Mouse (Mus musculus): ENCODE results near the gene Foxj3. TPM values are rescaled to one million over a fixed set of nuclear protein-coding genes. Genes with fewer than 3 reads are reported as not detected.

Foxj3 gene
- polyA plus RNA-seq, 1 experiment from 2014 or later: 18.3 TPM

GRCm38 (mm10) chr4:119524010-119524409 is 12.8 kb upstream of the Foxj3 start:
- H3K4me2 ChIP-seq (ENCODE audit: low read depth, low read length): no peak overlapping the region
- no peak overlapping the region for H3K4me3 ChIP-seq (ENCODE audit: low read length)
- no peak for ATAC-seq
- H3K4me1 ChIP-seq (ENCODE audit: control insufficient read depth, insufficient read depth, low read length): no peaks in the 10 kb centered on the region
- H3K9ac ChIP-seq (ENCODE audit: low read depth, low read length): no peak overlapping the region
- no peaks in the 10 kb centered on the region for H3K36me3 ChIP-seq (ENCODE audit: control insufficient read depth, insufficient read depth, low read length)
- no peak overlapping the region for H3K27ac ChIP-seq (ENCODE audit: low read length)
- H3K27me3 ChIP-seq (replicated peaks; ENCODE audit: control insufficient read depth, insufficient read depth, low read length): no peaks in the 10 kb centered on the region
- 79% methylated on average over 1 of the region's 1 CpGs for WGBS
- H3K9me3 ChIP-seq (ENCODE audit: control insufficient read depth, low read length): no peaks in the 10 kb centered on the region

- Histone ChIP-seq H3K4me2 (ENCODE audit: low read depth, low read length) (no peak overlapping the region), H3K27me3 (replicated peaks; ENCODE audit: control insufficient read depth, insufficient read depth, low read length) (no peaks in the 10 kb centered on the region), H3K9me3 (ENCODE audit: control insufficient read depth, low read length) (no peaks in the 10 kb centered on the region), H3K9ac (ENCODE audit: low read depth, low read length) (no peak overlapping the region), H3K4me1 (ENCODE audit: control insufficient read depth, insufficient read depth, low read length) (no peaks in the 10 kb centered on the region), H3K4me3 (ENCODE audit: low read length) (no peak overlapping the region), H3K27ac (ENCODE audit: low read length) (no peak overlapping the region), H3K36me3 (ENCODE audit: control insufficient read depth, insufficient read depth, low read length) (no peaks in the 10 kb centered on the region)
- WGBS: 88% methylated on average over 2 of the region's 2 CpGs
- no peak for ATAC-seq
These were observed 12.3 kb upstream of the Foxj3 start for GRCm38 (mm10) chr4:119524466-119524865.

DNA sequence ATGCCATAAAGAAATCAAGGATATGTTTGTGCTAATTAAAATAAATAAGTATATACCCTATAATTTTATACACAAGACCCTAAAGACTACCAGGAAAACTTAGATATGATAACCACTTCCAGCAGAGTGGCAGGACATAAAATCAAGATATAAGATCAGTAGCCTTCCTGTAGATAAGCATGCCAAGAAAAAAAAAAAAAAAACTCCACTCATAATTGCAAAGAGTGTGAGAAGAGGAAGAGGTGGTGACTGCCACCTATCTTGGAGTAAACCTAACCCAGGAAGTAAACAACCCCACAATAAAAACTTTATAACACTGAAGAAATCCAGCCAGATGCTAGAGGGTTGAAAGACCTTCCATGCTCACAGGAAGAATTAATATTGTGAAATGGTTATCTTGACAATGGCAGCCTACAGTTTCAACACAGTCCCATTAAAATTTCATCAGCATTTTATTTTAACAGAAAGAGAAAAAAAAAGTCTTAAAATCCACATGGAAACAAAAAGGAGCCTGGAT is 10.4 kb upstream of the Foxj3 start:
- Histone ChIP-seq H3K4me2 (ENCODE audit: low read depth, low read length) (no peak overlapping the region), H3K9me3 (ENCODE audit: control insufficient read depth, low read length) (no peaks in the 10 kb centered on the region), H3K4me1 (ENCODE audit: control insufficient read depth, insufficient read depth, low read length) (no peaks in the 10 kb centered on the region), H3K4me3 (ENCODE audit: low read length) (no peak overlapping the region), H3K27ac (ENCODE audit: low read length) (no peak overlapping the region), H3K9ac (ENCODE audit: low read depth, low read length) (no peak overlapping the region), H3K27me3 (replicated peaks; ENCODE audit: control insufficient read depth, insufficient read depth, low read length) (no peaks in the 10 kb centered on the region), H3K36me3 (ENCODE audit: control insufficient read depth, insufficient read depth, low read length) (no peaks in the 10 kb centered on the region)
- no peak for ATAC-seq

DNA sequence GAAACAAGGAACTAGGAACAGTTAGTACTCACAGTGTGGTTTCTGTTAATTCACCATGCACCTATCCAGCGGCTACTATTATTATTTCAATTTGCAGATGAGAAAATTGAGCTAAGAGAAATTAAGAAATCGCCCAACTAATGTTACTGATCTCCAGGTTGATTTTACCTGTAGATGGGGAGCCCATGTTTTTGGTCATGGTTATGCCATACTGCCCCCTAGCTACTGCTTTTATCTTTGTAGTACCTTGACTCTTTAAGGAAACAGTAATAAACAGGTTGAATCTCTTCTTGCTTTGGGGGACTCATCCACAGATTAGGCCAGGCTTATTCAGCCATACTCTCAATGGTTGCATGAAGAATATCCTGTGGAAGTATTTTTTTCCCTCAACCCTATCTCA is 5.0 kb upstream of the Foxj3 start:
- H3K27ac ChIP-seq (ENCODE audit: low read length): no peak overlapping the region
- WGBS: 76% methylated on average over 2 of the region's 2 CpGs
- H3K27me3 ChIP-seq (replicated peaks; ENCODE audit: control insufficient read depth, insufficient read depth, low read length): no peaks in the 10 kb centered on the region
- H3K36me3 ChIP-seq (ENCODE audit: control insufficient read depth, insufficient read depth, low read length): no peaks in the 10 kb centered on the region
- no peak overlapping the region for H3K9ac ChIP-seq (ENCODE audit: low read depth, low read length)
- H3K4me3 ChIP-seq (ENCODE audit: low read length): no peak overlapping the region
- ATAC-seq: no peak
- H3K4me1 ChIP-seq (ENCODE audit: control insufficient read depth, insufficient read depth, low read length): 0 out of 2 replicates have a peak, but pooled peaks cover 4% of the 10 kb centered on the region
- H3K9me3 ChIP-seq (ENCODE audit: control insufficient read depth, low read length): no peaks in the 10 kb centered on the region
- no peak overlapping the region for H3K4me2 ChIP-seq (ENCODE audit: low read depth, low read length)

GRCm38 (mm10) chr4:119535103-119535502 is 1.7 kb upstream of the Foxj3 start:
- no peak for ATAC-seq
- H3K4me3 ChIP-seq (ENCODE audit: low read length): no peak overlapping the region
- 0 out of 2 replicates have a peak, but pooled peaks cover 6% of the 10 kb centered on the region for H3K4me1 ChIP-seq (ENCODE audit: control insufficient read depth, insufficient read depth, low read length)
- no peak overlapping the region for H3K4me2 ChIP-seq (ENCODE audit: low read depth, low read length)
- no peak overlapping the region for H3K27ac ChIP-seq (ENCODE audit: low read length)
- no peak overlapping the region for H3K9ac ChIP-seq (ENCODE audit: low read depth, low read length)
- H3K27me3 ChIP-seq (replicated peaks; ENCODE audit: control insufficient read depth, insufficient read depth, low read length): no peaks in the 10 kb centered on the region
- H3K36me3 ChIP-seq (ENCODE audit: control insufficient read depth, insufficient read depth, low read length): no peaks in the 10 kb centered on the region
- no peaks in the 10 kb centered on the region for H3K9me3 ChIP-seq (ENCODE audit: control insufficient read depth, low read length)
- 39% methylated on average over 4 of the region's 4 CpGs for WGBS

DNA sequence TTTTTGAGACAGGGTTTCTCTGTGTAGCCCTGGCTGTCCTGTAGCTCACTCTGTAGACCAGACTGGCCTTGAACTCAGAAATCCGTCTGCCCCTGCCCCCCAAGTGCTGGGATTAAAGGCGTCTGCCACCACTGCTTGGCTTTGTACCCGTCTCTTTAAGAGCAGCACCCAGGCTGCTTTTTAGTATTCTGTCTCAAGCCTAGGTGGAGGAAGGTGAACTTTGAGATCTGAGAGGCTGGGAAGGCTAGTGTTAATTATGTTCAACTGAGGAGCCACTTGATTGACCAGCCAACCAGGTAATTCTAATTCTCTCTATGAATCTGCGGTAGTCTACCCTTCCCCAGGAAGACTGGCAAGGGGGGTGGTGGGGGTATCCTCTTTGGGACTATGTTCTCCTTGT is 632 bp downstream of the Foxj3 start:
- WGBS: 71% methylated on average over 4 of the region's 4 CpGs
- Histone ChIP-seq H3K9ac (ENCODE audit: low read depth, low read length) (no peak overlapping the region), H3K4me3 (ENCODE audit: low read length) (no peak overlapping the region), H3K4me2 (ENCODE audit: low read depth, low read length) (no peak overlapping the region), H3K27ac (ENCODE audit: low read length) (0 out of 2 replicates have a peak overlapping the region, but pooled peaks have one; percentile 44), H3K9me3 (ENCODE audit: control insufficient read depth, low read length) (no peaks in the 10 kb centered on the region), H3K36me3 (ENCODE audit: control insufficient read depth, insufficient read depth, low read length) (no peaks in the 10 kb centered on the region), H3K4me1 (ENCODE audit: control insufficient read depth, insufficient read depth, low read length) (peaks cover 9% of the 10 kb centered on the region), H3K27me3 (replicated peaks; ENCODE audit: control insufficient read depth, insufficient read depth, low read length) (no peaks in the 10 kb centered on the region)
- no peak for ATAC-seq

- Histone ChIP-seq H3K4me1 (ENCODE audit: control insufficient read depth, insufficient read depth, low read length) (peaks cover 9% of the 10 kb centered on the region), H3K27ac (ENCODE audit: low read length) (peak within 1 kb of the TSS; percentile 99), H3K9me3 (ENCODE audit: control insufficient read depth, low read length) (no peaks in the 10 kb centered on the region), H3K36me3 (ENCODE audit: control insufficient read depth, insufficient read depth, low read length) (no peaks in the 10 kb centered on the region), H3K4me2 (ENCODE audit: low read depth, low read length) (peak within 1 kb of the TSS; percentile 80), H3K27me3 (replicated peaks; ENCODE audit: control insufficient read depth, insufficient read depth, low read length) (no peaks in the 10 kb centered on the region), H3K9ac (ENCODE audit: low read depth, low read length) (peak within 1 kb of the TSS; percentile 97), H3K4me3 (ENCODE audit: low read length) (peak within 1 kb of the TSS; percentile 97)
- WGBS: under 1% methylated on average over 68 of the region's 85 CpGs
- peak; percentile 94 for ATAC-seq
These were observed 2.4 kb downstream of the Foxj3 start, which contains the start of gene Frg2f1 for GRCm38 (mm10) chr4:119539031-119539824. Gene Frg2f1 (minus strand): TSS chr4:119539529.

GRCm38 (mm10) chr4:119539836-119540532 is 3.2 kb downstream of the Foxj3 start:
- H3K9me3 ChIP-seq (ENCODE audit: control insufficient read depth, low read length): no peaks in the 10 kb centered on the region
- ATAC-seq: peak; percentile 73
- peaks cover 5% of the 10 kb centered on the region for H3K4me1 ChIP-seq (ENCODE audit: control insufficient read depth, insufficient read depth, low read length)
- no peaks in the 10 kb centered on the region for H3K27me3 ChIP-seq (replicated peaks; ENCODE audit: control insufficient read depth, insufficient read depth, low read length)
- H3K27ac ChIP-seq (ENCODE audit: low read length): peak overlapping the region; percentile 99
- WGBS: under 1% methylated on average over 49 of the region's 76 CpGs
- H3K4me2 ChIP-seq (ENCODE audit: low read depth, low read length): peak overlapping the region; percentile 80
- H3K4me3 ChIP-seq (ENCODE audit: low read length): peak overlapping the region; percentile 97
- H3K9ac ChIP-seq (ENCODE audit: low read depth, low read length): peak overlapping the region; percentile 97
- no peaks in the 10 kb centered on the region for H3K36me3 ChIP-seq (ENCODE audit: control insufficient read depth, insufficient read depth, low read length)

GRCm38 (mm10) chr4:119540533-119540890 is 3.7 kb downstream of the Foxj3 start:
- Histone ChIP-seq H3K36me3 (ENCODE audit: control insufficient read depth, insufficient read depth, low read length) (no peaks in the 10 kb centered on the region), H3K27me3 (replicated peaks; ENCODE audit: control insufficient read depth, insufficient read depth, low read length) (no peaks in the 10 kb centered on the region), H3K27ac (ENCODE audit: low read length) (no peak overlapping the region), H3K9ac (ENCODE audit: low read depth, low read length) (peak overlapping the region; percentile 97), H3K9me3 (ENCODE audit: control insufficient read depth, low read length) (no peaks in the 10 kb centered on the region), H3K4me2 (ENCODE audit: low read depth, low read length) (peak overlapping the region; percentile 80), H3K4me3 (ENCODE audit: low read length) (peak overlapping the region; percentile 97), H3K4me1 (ENCODE audit: control insufficient read depth, insufficient read depth, low read length) (peaks cover 5% of the 10 kb centered on the region)
- no peak for ATAC-seq
- WGBS: 4% methylated on average over 10 of the region's 10 CpGs
